Mouse (Mus musculus): ENCODE results near the gene Srcap. TPM values are rescaled to one million over a fixed set of nuclear protein-coding genes. Genes with fewer than 3 reads are reported as not detected.
"Not testable (repeated sequence)": the region's sequence is repeated elsewhere in the genome, so short reads cannot be mapped to it uniquely, and the experiment has no call there.

Gene Srcap
- polyA plus RNA-seq, 1 experiment from 2014 or later = 40.1 TPM

- Histone ChIP-seq H3K4me3 (ENCODE audit: control insufficient read depth in 1 of 2, insufficient read depth in 1 of 2, low read depth in 1 of 2, low read length in 2 of 2) (no peak overlapping the region), H3K36me3 (ENCODE audit: control insufficient read depth, insufficient read depth, low read length) (peaks cover 28% of the 10 kb centered on the region), H3K4me1 (ENCODE audit: control insufficient read depth in 2 of 2, insufficient read depth in 2 of 2, low read length in 2 of 2) (peaks cover 0 to 13% of the 10 kb centered on the region in 2 experiments; a peak in 1 of 4 replicates), H3K9me3 (ENCODE audit: control insufficient read depth, low read length) (no peaks in the 10 kb centered on the region), H3K27me3 (ENCODE audit: control insufficient read depth, insufficient read depth, low read length) (no peaks in the 10 kb centered on the region), H3K9ac (ENCODE audit: low read length) (no peak overlapping the region), H3K27ac (replicated peaks in 1 of 2; ENCODE audit: control insufficient read depth in 1 of 2, insufficient read depth in 1 of 2, low read depth in 2 of 2, low read length in 2 of 2) (no peak overlapping the region), H3K4me2 (ENCODE audit: low read length) (no peak overlapping the region)
- no peak for ATAC-seq (ENCODE audit: insufficient number of reproducible peaks, insufficient read depth, low FRiP score, low read depth)
Measured at GRCm38 (mm10) chr7:127494648-127495047, 17.1 kb upstream of the Srcap start.

- peaks cover under 1% of the 10 kb centered on the region; the same call in 1 of the 2 replicates for H3K36me3 ChIP-seq (ENCODE audit: control insufficient read depth, insufficient read depth, low read length)
- 81% methylated on average over 2 of the region's 2 CpGs for WGBS
- H3K9ac ChIP-seq (ENCODE audit: low read length) = no peak overlapping the region
- peaks cover 0 to 13% of the 10 kb centered on the region in 2 experiments; a peak in 1 of 4 replicates for H3K4me1 ChIP-seq (ENCODE audit: control insufficient read depth in 2 of 2, insufficient read depth in 2 of 2, low read length in 2 of 2)
- H3K27ac ChIP-seq (replicated peaks in 1 of 2; ENCODE audit: control insufficient read depth in 1 of 2, insufficient read depth in 1 of 2, low read depth in 2 of 2, low read length in 2 of 2) = no peak overlapping the region
- H3K4me2 ChIP-seq (ENCODE audit: low read length) = no peak overlapping the region
- H3K4me3 ChIP-seq (ENCODE audit: control insufficient read depth in 1 of 2, insufficient read depth in 1 of 2, low read depth in 1 of 2, low read length in 2 of 2) = no peak overlapping the region
- no peaks in the 10 kb centered on the region for H3K27me3 ChIP-seq (ENCODE audit: control insufficient read depth, insufficient read depth, low read length)
- H3K9me3 ChIP-seq (ENCODE audit: control insufficient read depth, low read length) = no peaks in the 10 kb centered on the region
- no peak for ATAC-seq (ENCODE audit: insufficient number of reproducible peaks, insufficient read depth, low FRiP score, low read depth)
Measured at GRCm38 (mm10) chr7:127497382-127497781, 14.4 kb upstream of the Srcap start.

- H3K4me2 ChIP-seq (ENCODE audit: low read length) = no peak overlapping the region
- H3K9me3 ChIP-seq (ENCODE audit: control insufficient read depth, low read length) = no peaks in the 10 kb centered on the region
- H3K4me1 ChIP-seq (ENCODE audit: control insufficient read depth in 2 of 2, insufficient read depth in 2 of 2, low read length in 2 of 2) = peaks cover 0 to 13% of the 10 kb centered on the region in 2 experiments; a peak in 1 of 4 replicates
- no peak overlapping the region for H3K27ac ChIP-seq (replicated peaks in 1 of 2; ENCODE audit: control insufficient read depth in 1 of 2, insufficient read depth in 1 of 2, low read depth in 2 of 2, low read length in 2 of 2)
- ATAC-seq (ENCODE audit: insufficient number of reproducible peaks, insufficient read depth, low FRiP score, low read depth) = no peak
- H3K27me3 ChIP-seq (ENCODE audit: control insufficient read depth, insufficient read depth, low read length) = no peaks in the 10 kb centered on the region
- no peak overlapping the region for H3K9ac ChIP-seq (ENCODE audit: low read length)
- no peak overlapping the region for H3K4me3 ChIP-seq (ENCODE audit: control insufficient read depth in 1 of 2, insufficient read depth in 1 of 2, low read depth in 1 of 2, low read length in 2 of 2)
- no peaks in the 10 kb centered on the region for H3K36me3 ChIP-seq (ENCODE audit: control insufficient read depth, insufficient read depth, low read length)
- 44% methylated on average over 3 of the region's 3 CpGs for WGBS
Measured at GRCm38 (mm10) chr7:127498407-127498806, 13.4 kb upstream of the Srcap start.

- Histone ChIP-seq H3K27ac (replicated peaks in 1 of 2; ENCODE audit: control insufficient read depth in 1 of 2, insufficient read depth in 1 of 2, low read depth in 2 of 2, low read length in 2 of 2) (no peak overlapping the region), H3K4me1 (ENCODE audit: control insufficient read depth in 2 of 2, insufficient read depth in 2 of 2, low read length in 2 of 2) (peaks cover 0 to 8% of the 10 kb centered on the region in 2 experiments), H3K27me3 (ENCODE audit: control insufficient read depth, insufficient read depth, low read length) (no peaks in the 10 kb centered on the region), H3K9me3 (ENCODE audit: control insufficient read depth, low read length) (no peaks in the 10 kb centered on the region), H3K4me3 (ENCODE audit: control insufficient read depth in 1 of 2, insufficient read depth in 1 of 2, low read depth in 1 of 2, low read length in 2 of 2) (no peak overlapping the region), H3K4me2 (ENCODE audit: low read length) (no peak overlapping the region), H3K9ac (ENCODE audit: low read length) (no peak overlapping the region), H3K36me3 (ENCODE audit: control insufficient read depth, insufficient read depth, low read length) (no peaks in the 10 kb centered on the region)
- no peak for ATAC-seq (ENCODE audit: insufficient number of reproducible peaks, insufficient read depth, low FRiP score, low read depth)
- 85% methylated on average over 3 of the region's 3 CpGs for WGBS
Measured at GRCm38 (mm10) chr7:127508291-127508690, 3.5 kb upstream of the Srcap start.

- H3K9me3 ChIP-seq (ENCODE audit: control insufficient read depth, low read length); H3K27me3 ChIP-seq (ENCODE audit: control insufficient read depth, insufficient read depth, low read length); H3K4me2 ChIP-seq (ENCODE audit: low read length); H3K4me3 ChIP-seq (ENCODE audit: control insufficient read depth in 1 of 2, insufficient read depth in 1 of 2, low read depth in 1 of 2, low read length in 2 of 2); H3K27ac ChIP-seq (replicated peaks in 1 of 2; ENCODE audit: control insufficient read depth in 1 of 2, insufficient read depth in 1 of 2, low read depth in 2 of 2, low read length in 2 of 2); ATAC-seq (ENCODE audit: insufficient number of reproducible peaks, insufficient read depth, low FRiP score, low read depth); H3K9ac ChIP-seq (ENCODE audit: low read length): not testable (repeated sequence)
- Histone ChIP-seq H3K4me1 (ENCODE audit: control insufficient read depth in 2 of 2, insufficient read depth in 2 of 2, low read length in 2 of 2) (peaks cover 0 to 17% of the 10 kb centered on the region in 2 experiments), H3K36me3 (ENCODE audit: control insufficient read depth, insufficient read depth, low read length) (peaks cover 12% of the 10 kb centered on the region)
- WGBS = 87% methylated on average over 3 of the region's 4 CpGs
Measured at GRCm38 (mm10) chr7:127509830-127510229, 2.0 kb upstream of the Srcap start.

GRCm38 (mm10) chr7:127511241-127511640 lies 542 bp upstream of the Srcap start:
- Histone ChIP-seq H3K9ac (ENCODE audit: low read length) (no peak overlapping the region), H3K36me3 (ENCODE audit: control insufficient read depth, insufficient read depth, low read length) (peaks cover 26% of the 10 kb centered on the region), H3K4me2 (ENCODE audit: low read length) (peak overlapping the region; percentile 68), H3K9me3 (ENCODE audit: control insufficient read depth, low read length) (no peaks in the 10 kb centered on the region), H3K27me3 (ENCODE audit: control insufficient read depth, insufficient read depth, low read length) (no peaks in the 10 kb centered on the region), H3K4me3 (ENCODE audit: control insufficient read depth in 1 of 2, insufficient read depth in 1 of 2, low read depth in 1 of 2, low read length in 2 of 2) (peak overlapping the region in 1 of 2 experiments; percentile 85; a peak in 3 of 4 replicates), H3K4me1 (ENCODE audit: control insufficient read depth in 2 of 2, insufficient read depth in 2 of 2, low read length in 2 of 2) (peaks cover 0 to 17% of the 10 kb centered on the region in 2 experiments), H3K27ac (replicated peaks in 1 of 2; ENCODE audit: control insufficient read depth in 1 of 2, insufficient read depth in 1 of 2, low read depth in 2 of 2, low read length in 2 of 2) (peak overlapping the region; percentile 50 to 99; a peak in 1 of 4 replicates)
- no peak for ATAC-seq (ENCODE audit: insufficient number of reproducible peaks, insufficient read depth, low FRiP score, low read depth)
- WGBS = 46% methylated on average over 8 of the region's 8 CpGs

- H3K36me3 ChIP-seq (ENCODE audit: control insufficient read depth, insufficient read depth, low read length) = peaks cover 38% of the 10 kb centered on the region
- H3K9ac ChIP-seq (ENCODE audit: low read length) = peak overlapping the region; percentile 96
- WGBS = under 1% methylated on average over 68 of the region's 93 CpGs
- ATAC-seq (ENCODE audit: insufficient number of reproducible peaks, insufficient read depth, low FRiP score, low read depth) = peak; percentile 88
- H3K27ac ChIP-seq (replicated peaks in 1 of 2; ENCODE audit: control insufficient read depth in 1 of 2, insufficient read depth in 1 of 2, low read depth in 2 of 2, low read length in 2 of 2) = peak overlapping the region; percentile 99
- H3K4me2 ChIP-seq (ENCODE audit: low read length) = peak overlapping the region; percentile 68
- H3K9me3 ChIP-seq (ENCODE audit: control insufficient read depth, low read length) = no peaks in the 10 kb centered on the region
- H3K27me3 ChIP-seq (ENCODE audit: control insufficient read depth, insufficient read depth, low read length) = no peaks in the 10 kb centered on the region
- peaks cover 0 to 17% of the 10 kb centered on the region in 2 experiments for H3K4me1 ChIP-seq (ENCODE audit: control insufficient read depth in 2 of 2, insufficient read depth in 2 of 2, low read length in 2 of 2)
- H3K4me3 ChIP-seq (ENCODE audit: control insufficient read depth in 1 of 2, insufficient read depth in 1 of 2, low read depth in 1 of 2, low read length in 2 of 2) = peak overlapping the region; percentile 85
Measured at GRCm38 (mm10) chr7:127512231-127513015, 640 bp downstream of the Srcap start.

Measured in heart, embryonic 14.5 days (tissue).